Mouse (Mus musculus): ENCODE data around the gene Pcgf6.

Gene Pcgf6

DNA sequence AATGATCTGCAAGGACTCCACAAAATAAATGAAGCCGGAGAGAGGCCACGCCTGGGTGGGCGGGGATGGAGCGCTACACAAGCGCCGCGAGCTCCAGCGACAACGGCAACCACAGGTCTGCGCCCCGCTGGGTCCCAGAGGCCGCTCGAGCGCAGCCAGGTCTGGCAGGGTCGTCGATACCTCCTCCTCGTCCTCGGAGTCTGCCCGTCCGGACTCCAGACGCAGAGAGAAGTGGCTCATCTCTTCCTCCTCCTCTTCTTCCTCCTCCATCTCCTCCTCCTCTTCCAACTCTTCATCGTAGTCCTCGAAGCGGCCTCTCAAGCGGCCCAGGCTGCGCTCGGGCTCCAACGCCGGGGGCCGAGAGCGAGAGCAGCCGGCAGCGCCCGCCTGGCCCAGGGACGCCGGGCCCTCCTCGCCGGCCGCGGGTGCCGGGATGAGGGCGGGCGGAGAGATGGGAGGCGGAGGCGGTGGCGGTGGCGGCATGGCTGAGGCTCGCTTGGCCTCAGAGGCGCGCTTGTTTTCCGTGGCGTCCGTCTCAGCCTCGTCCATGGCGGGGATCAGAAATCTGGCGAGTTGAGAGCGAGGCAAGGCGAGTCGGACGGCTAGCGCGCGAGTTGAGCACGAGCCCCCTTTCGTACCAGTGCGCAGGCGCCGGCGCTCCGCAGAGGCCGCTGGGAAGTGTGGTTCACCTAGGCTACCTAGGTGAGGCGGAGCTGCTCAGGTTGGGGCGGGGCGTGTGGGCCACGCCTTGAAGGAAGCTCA, at the start of gene Pcgf6:
Gene Pcgf6, minus strand, starts transcription at position 636 of the 762 bp plus-strand sequence.
- DNase-seq (ENCODE audit: low spot score) = peak; percentile 46

DNA sequence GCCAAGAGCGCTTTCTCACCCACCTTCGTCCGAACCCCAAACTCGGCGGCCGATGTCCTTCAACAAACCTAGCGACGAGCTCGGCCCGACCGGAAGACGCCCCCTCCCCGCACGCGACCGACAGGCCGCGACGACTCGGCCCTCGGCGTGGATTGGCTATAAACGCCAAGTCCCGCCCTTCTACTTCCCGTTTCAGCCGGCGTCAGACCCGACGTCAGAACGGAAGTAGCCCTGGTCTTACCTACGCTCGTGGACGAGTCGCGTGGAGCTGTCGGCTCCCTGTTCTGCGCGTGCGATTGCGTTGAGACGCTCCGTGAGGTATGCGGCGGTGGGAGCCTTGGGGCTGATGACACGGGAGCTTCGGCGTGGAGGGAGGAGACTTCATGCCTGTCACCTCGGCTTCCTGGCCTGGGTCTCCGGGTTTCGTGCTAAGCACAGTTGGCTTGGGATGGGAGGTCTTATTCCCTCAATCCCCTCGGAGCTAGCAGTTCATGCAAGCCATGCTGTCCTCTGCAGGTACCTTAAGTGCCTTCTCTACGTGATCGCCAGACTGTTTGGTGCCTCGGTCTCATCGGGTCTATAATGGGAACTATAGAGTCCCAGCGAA, 39.9 kb upstream of the Pcgf6 start, which contains the start of the genes Usmg5 and Pdcd11:
Gene Usmg5, minus strand, starts transcription at position 98 of the 607 bp plus-strand sequence.
Gene Pdcd11, plus strand, starts transcription at position 219 of the 607 bp plus-strand sequence.
- peak; percentile 90 for DNase-seq (ENCODE audit: low spot score)

DNA sequence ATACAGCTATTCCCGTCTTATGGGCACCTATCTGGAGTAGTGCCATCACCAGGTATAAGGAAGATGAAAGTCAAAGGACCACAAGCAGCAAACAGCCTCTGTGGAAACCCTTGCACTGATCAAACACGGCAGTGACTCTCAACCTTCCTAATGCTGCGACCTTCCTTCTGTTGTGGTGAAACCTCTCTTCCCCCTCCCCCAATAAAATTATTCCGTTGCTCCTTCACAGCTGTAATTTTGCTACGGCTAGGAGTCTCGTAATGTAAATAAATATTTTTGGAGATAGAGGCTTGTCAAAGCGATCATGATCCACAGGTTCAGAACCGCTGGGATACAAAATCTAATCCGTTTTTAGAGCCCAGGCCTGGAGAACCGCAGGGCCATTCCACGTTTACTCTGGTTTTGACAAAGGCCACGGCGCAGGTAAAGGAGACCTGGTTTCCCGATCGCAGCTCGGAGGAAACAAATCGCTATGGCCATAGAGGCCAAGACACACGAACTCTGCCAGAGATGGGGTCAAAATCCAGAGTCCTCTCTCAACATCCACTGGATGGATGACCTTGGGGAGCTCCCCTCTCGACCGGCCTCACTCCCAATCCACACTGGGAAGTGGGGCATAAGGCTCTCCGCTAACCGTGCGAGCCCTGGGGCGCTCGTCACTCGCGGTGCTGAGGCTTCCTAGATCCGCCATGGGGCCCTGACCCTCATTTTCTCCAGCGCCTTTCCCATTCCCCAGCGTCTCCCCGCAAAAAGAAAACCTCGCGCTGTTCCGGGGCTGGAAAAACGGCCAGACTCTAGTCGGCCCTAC, 39.2 kb upstream of the Pcgf6 start:
- no peak for DNase-seq (ENCODE audit: low spot score)

DNA sequence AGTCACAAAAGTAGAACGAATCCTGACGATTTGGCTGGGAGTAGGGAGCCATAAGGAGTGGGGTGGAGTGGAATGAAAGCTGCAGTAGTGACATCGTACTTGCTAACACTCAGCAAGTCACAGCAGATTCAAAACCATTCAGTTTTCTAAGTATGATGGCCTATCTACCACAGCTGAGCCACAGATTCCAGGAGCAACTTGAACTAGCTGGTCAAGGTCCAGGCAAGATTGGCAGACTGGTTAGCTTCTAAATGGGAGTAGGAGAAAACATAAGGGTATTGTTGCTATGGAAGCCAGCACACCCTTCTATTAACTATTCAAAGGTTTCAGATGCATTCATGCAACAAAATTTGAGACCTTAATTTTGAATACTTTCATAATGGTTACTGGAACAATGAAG, 37.5 kb upstream of the Pcgf6 start:
- DNase-seq (ENCODE audit: low spot score) = no peak

DNA sequence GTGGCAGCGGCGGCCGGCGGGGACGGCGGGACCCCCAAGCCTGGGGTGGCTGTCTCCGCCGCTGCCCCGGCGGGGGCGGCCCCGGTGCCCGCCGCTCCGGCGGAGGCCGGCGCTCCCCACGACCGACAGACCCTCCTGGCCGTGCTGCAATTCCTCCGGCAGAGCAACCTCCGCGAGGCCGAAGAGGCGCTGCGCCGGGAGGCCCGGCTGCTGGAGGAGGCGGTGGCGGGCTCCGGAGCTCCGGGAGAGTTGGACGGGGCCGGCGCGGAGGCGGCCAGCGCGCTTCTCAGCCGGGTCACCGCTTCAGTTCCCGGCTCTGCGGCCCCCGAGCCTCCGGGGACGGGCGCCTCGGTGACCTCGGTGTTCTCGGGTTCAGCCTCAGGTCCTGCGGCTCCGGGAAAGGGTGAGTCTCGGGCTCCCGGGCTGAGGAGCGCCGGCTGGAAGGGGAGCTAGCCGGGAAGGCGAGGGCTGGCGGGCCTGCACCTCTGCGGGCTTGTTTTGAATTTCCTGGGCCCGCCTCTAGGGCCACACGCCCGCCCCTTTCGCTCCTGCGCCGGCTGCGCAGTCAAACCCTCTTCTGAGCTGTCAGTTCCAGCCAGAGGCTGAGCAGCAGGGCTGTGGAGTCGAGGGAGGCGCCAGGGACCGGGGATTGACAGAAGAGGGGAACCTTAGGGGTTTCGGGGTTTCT, 17.4 kb upstream of the Pcgf6 start:
- DNase-seq (ENCODE audit: low spot score) = peak; percentile 78

DNA sequence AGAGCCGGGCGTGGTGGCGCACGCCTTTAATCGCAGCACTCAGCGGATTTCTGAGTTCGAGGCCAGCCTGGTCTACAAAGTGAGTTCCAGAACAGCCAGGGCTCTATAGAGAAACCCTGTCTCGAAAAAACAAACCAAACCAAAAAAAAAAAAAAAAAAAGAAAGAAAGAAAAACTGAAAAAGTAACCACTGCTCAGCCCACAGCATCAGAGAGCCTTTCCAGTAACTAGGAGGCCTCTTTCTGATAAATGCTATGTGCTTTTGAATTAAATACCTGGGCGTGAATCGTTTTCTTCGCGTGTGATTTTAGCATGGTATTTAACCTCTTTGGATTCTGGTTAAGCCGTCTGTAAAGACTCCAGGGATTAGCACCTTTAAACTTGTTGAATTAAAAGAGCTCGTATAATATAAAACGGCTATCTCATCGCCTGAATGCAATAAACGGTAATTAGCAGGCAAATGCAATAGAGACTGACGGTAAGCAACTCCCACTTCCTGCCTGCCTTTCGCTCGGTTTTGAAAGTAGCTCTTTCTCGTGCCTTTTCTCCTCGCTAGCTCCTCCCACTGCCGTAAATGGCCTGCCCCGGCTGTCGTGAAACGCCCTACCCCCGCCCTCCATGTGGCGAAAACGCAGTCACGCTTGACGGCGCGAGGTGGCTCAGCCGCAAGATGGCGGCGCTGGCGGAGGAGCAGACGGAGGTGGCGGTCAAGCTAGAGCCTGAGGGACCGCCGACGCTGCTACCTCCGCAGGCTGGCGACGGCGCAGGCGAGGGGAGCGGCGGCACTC, 16.6 kb upstream of the Pcgf6 start, which contains the start of gene Taf5:
Gene Taf5, plus strand, starts transcription at position 651 of the 787 bp plus-strand sequence.
- DNase-seq (ENCODE audit: low spot score) = peak; percentile 95

DNA sequence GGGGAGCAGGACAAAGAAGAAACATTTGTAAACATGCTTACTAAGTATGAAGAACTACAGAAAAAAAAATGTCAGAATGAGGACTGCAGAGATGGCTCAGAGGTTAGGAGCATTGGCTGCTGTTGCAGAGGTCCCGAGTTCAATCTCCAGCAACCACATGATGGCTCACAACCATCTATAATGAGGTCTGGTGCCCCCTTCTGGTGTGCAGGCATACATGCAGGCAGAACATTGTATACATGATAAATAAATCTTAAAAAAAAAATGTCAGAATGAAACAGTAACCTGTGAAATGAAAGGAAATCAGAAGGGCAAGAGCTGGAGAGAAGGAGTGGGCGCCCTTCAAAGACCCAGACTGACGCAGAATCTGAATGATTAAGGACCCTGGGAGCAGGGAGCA, 15.2 kb upstream of the Pcgf6 start:
- DNase-seq (ENCODE audit: low spot score) = no peak

DNA sequence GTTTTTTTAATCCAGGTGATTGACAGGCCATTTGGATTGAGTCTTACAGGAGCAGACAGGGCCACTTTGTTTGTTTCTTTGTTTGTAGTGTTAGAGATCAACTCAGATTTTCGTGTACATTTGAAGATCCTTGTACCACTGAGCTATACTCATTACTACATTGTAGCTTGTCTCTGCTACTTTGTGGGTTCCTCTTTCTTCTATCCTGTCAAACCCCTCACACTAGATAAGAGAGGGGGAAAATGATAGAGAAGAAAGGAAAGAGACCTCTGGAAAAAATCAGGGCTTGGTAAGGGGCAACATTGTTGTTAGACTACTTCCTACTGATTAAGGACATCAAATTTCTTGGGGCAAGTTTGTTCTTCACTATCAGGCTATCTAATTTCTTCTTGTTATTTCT, 7.0 kb upstream of the Pcgf6 start:
- DNase-seq (ENCODE audit: low spot score) = no peak

DNA sequence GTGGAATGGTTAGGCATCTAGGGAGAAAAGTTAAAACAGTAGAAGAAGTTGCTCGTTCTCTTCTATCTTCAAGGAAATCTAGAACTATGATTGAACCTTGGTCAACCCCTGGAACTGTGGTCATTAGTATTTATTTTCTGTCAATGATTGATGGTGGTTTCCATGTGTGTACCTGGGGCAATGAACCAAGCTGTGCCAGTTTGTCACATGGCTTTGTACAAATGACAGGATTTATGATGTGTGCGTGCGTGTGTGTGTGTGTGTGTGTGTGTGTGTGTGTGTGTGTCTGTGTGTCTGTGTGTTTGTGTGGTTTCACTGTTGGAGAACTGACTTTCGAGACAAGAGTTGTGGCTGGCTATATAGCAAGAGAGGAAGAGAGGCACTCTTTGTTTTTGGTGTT, 2.8 kb upstream of the Pcgf6 start:
- no peak for DNase-seq (ENCODE audit: low spot score)

DNA sequence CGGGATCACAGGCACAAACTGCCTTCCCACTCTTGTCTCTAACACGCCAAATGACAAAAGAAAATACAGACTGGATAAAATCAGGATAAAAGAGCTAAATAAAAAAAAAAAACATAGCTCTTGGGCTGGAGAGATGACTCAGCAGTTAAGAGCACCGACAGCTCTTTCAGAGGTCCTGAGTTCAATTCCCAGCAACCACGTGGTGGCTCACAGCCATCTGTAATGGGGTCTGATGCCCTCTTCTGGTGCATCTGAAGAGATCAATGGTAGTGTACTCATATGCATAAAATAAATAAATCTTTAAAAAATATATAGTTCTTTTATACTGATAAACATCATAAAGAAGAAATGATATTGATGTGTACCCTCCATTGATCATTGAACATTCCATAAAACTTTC, 2.2 kb upstream of the Pcgf6 start:
- no peak for DNase-seq (ENCODE audit: low spot score)

DNA sequence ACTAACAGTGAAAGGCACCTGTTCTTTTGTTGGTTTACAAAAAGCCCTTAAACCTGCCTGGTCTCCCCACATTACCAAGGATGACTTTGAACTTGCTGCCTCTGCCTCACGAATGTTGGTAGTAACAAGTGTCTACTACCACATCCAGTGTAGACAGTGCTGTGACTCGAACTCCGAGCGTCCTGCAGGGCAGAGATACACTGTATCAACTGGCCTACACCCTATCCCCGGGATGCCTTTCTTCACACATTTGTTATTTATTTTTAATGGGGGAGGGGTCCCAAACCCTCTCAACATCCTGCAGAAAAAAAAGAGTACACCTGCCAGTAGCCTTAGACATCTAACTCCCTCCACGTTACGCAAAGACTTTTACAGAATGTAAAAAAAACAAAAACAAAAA, 866 bp downstream of the Pcgf6 start:
- DNase-seq (ENCODE audit: low spot score) = no peak

DNA sequence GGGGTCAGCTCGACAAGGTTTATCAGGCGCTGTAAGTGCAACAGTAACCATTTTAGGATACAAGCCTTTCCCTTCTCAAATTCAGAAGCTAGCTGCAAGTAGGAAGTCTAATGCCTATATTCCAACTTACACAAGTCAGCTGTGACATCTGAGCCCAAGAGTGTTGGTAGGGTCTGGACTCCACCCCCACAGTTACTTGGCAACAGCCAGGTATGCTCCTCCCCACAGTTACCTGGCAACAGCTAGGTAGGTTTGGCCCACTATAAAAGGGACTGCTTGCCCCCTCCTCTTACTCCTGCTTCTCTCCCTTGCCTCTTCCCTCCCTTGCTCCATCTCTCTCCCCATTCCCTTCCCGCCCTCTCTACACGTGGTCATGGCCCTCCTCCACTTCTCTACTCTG, 1.6 kb downstream of the Pcgf6 start:
- DNase-seq (ENCODE audit: low spot score) = no peak

DNA sequence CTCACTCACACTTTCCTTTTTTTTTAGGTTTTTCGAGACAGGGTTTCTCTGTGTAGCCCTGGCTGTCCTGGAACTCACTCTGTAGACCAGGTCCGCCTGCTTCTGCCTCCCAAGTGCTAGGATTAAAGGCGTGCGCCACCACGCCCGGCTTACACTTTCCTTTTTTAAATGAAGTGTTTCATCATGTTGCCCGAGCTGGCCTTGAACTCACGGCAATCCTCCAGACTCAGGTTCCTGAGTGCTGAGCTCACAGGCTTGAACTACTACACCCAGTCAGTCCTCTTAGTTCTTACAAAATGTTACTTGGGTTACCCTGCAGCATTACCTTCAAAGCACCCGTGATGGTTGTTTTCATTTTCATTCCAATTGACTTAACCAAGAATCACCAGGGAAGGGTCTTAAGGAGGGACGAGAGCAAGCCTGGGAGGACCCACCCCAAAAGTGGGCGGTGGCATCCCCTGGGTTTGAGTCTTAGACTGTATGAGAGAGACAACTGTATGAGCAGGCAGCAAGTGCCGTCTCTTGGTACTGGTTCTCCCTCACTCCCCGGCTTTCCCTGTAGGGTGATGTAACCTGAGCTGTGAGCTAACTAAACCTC, 3.4 kb downstream of the Pcgf6 start:
- no peak for DNase-seq (ENCODE audit: low spot score)

DNA sequence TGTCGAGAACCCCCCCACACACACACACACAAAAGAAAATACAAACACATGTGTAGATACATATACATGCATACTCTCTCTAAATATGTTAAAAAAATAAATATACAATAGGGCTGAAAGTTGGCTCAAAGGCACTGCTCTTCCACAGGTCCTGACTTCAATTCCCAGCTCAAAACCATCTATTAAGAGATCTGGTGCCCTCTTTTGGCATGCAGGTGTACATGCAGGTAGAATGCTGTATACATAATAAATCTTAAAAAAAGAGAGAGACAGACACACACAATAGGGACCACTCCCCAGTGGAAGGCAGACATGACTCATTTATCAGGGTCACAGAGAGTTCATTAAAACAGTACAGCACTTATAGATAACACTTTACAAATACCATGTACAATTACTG, 4.4 kb downstream of the Pcgf6 start:
- no peak for DNase-seq (ENCODE audit: low spot score)

DNA sequence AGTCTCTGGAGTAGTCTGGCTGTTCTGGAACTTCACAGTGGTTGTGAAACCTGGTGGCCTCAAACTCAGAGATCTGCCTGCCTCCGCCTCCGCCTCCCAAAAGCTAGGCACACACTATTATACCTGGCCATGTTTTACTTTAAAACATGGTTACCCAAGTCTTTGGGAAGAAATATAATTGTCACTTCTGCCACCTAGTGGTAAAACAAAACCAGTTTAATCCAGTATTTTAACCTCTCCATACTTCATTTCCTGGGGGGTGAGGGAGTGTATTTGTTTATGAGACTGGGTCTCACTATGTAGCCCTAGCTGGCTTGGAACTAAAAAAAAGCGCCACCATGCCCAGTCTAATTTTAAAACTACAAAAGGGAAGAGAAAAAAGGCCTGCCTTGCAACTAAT, 7.1 kb downstream of the Pcgf6 start:
- no peak for DNase-seq (ENCODE audit: low spot score)

DNA sequence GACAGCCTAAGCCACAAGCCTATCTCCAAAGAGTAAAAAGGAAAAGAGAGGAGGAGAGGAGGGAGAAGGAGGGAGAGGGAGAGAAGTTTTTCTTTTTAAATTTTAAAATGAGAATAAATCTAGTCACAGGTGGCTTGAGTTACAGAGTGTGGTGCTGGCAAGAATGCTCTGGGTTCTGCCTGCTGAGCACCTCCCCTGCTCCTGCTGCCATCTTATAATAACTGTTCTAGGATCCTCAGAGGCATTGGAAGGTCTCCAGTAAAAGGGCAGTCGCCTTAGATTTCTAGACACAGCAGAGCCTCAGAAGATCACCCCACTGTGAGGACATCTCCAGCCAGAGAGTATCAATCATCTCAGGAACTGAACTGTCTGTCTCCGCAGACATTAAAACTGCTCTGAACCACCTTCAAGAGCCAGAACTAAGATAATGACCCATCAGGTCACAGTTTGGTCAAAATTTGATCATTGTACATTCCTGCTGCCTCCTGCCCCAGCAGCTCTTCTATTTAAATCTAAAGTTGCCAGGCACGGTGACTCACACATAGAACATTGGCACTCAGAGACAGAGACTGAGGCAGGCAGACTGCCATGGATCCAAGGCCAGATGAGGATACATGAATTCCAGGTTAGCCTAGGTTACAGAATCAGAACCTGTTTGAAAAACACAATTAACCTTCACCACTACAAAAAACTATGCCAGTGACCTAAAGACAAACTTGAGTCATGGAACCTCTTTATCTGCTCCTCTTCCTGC, 9.8 kb downstream of the Pcgf6 start:
- no peak for DNase-seq (ENCODE audit: low spot score)

DNA sequence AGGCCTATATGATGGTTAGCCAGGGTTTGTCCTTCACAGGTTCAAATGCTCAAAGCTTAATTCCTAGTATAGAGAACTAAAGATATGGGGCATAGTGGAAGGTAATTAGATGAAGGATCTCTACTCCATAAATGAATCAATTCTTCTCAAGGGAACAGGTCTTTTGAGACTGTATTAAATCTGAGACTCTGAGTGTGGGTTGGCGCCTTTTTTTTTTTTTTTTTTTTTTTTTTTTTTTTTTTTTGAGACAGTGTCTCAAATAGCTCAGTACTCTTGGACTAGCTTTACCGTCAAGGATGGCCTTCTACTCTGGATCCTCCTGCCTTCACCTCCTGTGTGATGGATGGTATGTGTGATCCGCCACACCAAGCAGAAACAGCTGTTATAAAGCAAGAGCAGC, 14.1 kb downstream of the Pcgf6 start:
- no peak for DNase-seq (ENCODE audit: low spot score)

DNA sequence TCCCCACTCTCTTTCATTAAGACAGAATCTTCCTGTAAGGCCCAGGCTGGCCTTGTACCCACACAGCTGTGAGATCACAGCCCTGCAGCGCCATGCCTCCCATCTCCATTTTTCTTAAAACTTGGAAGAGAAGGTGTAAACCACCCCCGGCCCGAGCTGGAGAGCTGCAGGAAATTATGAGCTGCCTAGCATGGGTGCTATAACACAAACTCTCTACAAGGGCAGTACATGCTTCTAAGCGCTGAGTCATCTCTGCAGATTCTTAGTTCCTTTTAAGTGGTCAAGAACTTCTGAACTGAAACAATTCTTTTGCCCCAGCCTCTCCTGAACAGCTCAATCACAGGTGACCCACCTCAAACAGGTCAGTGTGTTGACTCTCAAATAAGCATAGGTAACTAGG, 15.8 kb downstream of the Pcgf6 start:
- DNase-seq (ENCODE audit: low spot score) = no peak

DNA sequence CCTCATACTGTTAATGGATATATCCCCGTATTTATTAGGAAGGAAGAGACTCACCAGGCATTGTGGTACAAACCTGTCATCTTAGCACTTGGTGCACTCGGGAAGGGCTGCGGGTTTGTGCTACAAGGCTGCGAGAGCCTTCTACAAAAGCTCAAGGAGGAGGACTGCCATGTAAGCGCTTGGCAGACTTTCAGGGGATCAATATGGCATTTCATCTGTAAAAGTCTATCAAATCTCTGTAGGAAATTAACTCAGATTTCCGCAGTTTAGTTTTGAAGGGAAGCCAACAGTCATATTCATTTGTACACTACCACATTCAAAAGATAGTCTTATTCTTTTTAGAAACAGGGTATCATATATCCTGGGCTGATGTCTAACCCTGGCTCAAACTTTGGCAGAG, 18.9 kb downstream of the Pcgf6 start:
- DNase-seq (ENCODE audit: low spot score) = no peak

DNA sequence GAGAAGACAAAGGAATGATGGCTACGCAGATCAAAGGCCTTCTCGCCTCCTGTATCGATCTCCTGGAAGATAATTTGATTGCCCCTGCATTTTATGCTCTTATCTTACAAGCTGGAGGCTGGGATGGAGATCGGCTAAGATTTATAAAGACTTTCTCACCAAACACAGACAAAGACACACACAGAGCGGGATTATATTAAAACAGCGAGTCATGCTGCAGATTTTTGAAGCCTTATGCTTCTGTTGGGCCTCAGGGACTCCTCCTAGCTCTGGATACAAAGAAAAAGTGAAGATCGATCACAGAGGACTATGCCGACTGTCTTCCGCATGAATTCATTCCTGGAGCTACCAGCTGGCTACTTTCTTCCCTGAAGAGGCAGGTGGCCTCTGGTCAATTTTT, 20.9 kb downstream of the Pcgf6 start:
- no peak for DNase-seq (ENCODE audit: low spot score)

Measured in ovary, adult 18-20 months (tissue).